Mouse (Mus musculus): Measurements from ENCODE around the gene Toe1. TPM values are rescaled to one million over a fixed set of nuclear protein-coding genes. Genes with fewer than 3 reads are reported as not detected.

Gene Toe1
- total RNA-seq, 2 experiments from 2014 or later = 14.9 to 15.3 TPM

DNA sequence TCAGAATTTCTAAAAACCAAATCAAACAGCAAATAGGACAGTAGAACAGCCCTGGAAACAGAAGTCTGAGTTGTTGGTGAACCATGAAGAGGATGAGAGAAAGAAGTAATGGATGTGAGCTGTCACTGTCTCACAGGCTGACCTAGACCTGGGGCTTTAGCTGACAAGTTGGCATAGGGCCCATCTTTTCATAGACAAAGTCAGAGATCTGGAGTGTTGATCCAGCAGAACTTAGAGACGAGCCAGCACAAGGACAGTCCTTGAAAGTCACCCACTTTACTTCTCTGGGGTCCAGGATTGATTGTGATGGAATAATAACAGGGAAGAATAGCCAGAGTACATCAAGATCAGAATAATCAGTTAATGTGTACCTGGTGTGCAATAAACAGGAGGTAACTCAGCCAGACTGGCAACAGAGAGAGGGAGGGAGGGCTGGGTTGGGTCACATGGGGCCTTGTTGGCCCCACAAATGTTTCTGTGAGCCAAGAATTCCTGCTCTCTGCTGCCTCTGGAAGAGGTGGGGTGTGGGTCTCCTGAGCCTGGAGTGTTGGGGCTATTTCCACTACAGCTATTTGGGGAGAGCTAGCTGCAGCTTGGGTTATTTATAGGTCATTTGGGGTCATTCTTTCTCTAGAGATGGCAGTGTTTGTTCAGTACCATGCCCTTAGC lies 10.9 kb downstream of the Toe1 start:
- DNase-seq (ENCODE audit: low spot score in 2 of 2) = no peak

DNA sequence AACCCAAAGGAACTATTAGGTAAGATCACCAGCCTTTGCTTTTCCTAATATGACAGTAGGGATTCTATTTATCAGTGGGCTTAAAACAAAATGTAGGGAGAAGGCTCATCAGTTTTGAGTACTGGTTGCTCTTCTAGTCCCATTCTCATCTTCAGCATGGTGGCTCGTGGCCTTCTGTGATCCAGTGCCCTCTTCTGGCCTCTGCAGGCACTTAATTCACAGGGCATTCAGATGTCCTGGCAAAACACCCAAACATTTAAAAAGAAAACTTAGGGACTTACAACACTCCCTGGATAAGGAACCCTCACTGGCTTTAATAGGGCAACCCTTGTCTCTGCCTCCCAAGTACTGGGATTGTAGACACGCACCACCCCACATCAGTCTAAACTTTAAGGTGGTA lies 13.2 kb downstream of the Toe1 start:
- DNase-seq (ENCODE audit: low spot score in 2 of 2) = no peak

DNA sequence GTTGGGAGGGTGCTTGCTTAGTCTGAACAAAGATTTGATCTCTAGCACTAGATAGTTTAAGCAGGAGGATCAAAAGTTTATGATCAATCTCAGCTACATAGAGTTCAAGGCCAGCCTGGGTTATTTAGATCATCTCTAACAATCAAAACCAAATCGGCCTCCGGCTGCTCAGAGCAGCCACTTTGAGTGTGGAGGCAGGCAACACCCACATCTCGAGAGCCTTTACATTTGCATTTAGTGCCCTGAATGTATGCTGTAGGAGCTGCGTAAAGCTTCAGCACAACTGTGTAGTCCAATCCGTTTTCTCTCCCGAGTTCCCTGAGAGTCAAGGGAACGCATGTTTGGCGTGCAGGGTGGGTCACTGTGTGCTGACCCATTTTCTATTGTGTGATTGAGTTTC lies 15.0 kb downstream of the Toe1 start:
- DNase-seq (ENCODE audit: low spot score in 2 of 2) = no peak

DNA sequence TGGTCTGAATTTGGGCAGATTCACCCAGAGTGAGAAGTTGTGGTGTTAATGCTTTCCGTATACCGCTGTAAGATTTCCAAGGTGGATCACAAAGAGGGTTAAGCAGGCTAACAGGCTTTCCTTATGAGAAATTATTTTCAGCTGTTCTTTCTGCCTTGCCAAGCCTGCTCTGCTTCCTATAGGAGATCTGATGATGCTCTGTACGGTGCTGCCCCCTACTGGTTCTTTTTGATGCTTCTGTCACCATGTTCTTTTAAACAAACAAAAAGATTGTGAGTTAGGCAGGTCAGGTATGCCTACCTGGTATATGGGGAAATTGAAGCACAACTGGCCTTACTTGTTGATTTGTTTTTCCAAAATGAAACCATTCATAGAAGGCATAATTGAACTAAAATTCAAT lies 18.5 kb downstream of the Toe1 start:
- DNase-seq (ENCODE audit: low spot score in 2 of 2) = peak; percentile 75 to 83

DNA sequence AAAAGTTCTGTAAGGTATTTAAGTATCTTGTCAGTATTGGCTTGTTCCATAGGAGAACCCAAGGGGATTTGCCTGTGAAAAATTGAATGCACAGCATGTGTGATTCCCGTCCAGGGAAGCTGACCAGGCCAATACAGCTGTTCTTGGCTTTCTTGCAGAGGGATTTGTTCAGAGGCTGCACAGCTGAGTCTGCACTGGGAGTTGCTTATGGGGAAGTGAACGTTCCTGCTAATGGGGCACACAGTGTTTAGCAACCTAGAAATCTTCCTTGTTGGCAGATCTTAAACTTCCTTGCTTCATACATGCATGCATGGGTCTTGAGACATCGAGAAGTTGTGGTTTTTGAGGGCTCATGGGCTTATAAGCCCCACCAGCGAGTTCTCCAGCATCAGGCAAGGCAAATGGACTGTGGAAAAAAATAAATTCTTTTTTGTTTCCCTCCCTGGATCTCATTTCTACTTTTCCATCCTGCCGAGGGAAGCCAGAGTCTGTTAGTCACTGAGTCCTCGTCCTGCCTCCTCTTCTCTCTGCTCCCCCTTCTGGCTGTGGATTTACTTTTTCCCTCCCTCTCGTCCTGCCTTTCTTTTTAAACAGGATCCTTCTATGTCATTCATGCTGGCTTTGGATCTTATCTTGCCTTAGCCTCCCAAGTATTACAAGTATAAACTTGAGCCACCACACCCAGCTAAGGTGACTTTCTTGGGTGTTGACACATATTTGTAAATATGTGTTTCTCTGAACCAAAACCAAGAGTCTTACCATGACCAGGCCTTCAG lies 19.3 kb downstream of the Toe1 start:
- no peak for DNase-seq (ENCODE audit: low spot score in 2 of 2)

DNA sequence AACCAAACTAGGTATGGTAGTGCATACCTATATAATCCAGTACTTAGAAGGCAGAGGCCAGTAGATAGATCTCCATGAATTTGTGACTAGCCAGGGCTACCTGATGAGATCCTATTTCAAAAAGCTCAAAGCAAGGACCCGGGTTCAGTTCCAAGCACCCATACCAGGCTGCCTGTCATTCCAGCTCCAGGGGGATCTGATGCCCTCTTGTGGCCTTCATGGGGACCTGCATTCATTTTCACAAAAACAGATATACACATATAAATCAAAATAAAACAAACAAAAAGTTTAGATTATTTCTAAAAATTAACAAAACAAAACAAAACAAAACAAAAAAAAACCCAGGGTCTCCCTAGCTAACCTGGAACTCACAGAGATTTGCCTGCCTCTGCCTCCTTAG lies 20.9 kb downstream of the Toe1 start:
- DNase-seq (ENCODE audit: low spot score in 2 of 2) = no peak

DNA sequence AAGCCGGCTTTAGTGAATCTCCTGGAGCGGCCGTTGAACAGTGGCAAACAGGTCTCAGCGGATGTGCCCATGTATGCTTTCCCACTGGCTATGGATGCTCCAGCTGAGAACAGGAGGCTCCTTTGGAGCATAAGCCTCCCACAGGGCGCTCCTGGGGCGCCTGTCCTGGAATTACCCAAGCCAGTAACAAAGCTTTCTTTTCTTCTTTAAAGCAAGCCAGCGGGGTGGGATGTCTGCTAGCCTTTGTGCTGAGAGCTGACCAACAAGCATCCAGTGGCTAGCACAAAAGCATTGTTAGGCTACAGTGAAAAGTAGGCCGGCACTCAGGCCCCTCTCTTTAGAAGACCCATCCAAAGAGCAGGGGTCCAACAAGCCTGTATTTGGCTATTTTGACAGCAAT lies 25.3 kb downstream of the Toe1 start:
- DNase-seq (ENCODE audit: low spot score in 2 of 2) = no peak

DNA sequence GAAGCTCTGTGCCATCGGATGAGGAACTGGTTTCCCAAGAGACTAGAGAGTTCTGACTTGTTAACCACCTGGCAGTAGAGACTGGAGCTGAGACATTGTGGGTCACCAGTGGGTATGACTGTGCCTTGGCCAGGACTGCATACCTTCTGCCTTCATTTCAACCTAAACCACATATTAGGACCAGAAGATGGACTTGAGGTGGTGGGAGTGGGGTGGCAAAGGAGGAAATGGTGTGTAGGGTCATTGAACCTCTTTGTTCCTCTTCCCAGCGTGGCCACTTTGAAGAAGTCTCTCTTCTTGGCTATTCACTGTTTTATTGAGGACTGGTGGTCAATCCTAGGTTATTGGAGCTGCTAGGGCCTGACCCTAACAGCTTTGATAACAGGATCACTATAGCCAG lies 26.1 kb downstream of the Toe1 start:
- no peak for DNase-seq (ENCODE audit: low spot score in 2 of 2)

DNA sequence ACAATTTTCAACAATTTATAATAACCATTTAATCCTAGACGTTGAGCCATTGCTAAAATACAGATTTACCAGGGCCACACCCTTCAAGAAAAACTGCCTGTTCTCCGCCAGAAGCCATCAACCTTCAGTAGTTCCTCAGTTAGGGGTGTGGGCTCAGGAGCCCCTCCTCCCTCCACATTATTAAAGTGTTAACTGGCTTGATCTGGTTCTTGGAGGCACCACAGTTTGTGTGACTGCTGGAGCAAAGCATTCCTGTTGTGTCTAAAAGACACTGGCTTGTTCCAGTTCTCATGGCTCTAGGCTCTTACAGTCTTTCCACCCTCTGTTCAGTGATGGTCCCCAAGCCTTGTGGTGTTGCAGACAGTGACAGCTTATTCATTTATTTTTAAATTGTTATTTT lies 26.9 kb downstream of the Toe1 start:
- DNase-seq (ENCODE audit: low spot score in 2 of 2) = no peak

DNA sequence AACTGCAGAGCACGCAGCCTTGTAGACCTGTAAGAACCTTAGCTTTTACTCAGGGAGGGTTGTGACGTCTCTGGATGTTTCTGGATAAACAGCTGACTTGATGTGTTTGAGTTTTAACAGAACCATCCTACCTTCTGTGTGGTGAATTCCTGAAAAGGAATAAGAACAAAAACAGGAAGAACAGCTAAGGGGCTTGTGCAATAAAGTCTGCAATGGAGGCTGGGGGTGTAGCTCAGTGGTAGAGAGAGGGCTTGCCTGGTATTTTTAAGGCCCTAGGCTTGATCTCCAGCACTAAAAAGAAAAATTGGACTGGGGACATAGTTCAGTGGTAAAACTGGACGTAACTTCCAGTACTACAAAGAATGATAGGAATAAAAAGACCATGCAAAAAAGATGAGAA lies 30.4 kb downstream of the Toe1 start:
- DNase-seq (ENCODE audit: low spot score in 2 of 2) = no peak

DNA sequence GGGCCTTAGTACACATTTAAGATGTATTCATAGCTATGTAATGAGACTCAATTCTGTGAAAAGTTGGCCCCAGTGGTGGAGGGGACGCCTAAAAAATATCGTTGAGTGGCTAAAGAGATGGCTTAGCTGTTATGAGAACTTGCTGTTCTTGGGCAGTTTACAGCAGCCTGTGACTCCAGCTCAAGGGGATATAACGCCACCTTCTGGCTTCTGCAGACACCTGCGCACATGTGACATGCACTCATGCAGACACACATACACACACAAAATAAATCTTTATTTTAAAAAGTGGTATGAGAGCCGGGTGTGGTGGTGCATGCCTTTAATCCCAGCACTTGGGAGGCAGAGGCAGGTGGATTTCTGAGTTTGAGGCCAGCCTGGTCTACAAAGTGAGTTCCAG lies 31.0 kb downstream of the Toe1 start:
- DNase-seq (ENCODE audit: low spot score in 2 of 2) = no peak

DNA sequence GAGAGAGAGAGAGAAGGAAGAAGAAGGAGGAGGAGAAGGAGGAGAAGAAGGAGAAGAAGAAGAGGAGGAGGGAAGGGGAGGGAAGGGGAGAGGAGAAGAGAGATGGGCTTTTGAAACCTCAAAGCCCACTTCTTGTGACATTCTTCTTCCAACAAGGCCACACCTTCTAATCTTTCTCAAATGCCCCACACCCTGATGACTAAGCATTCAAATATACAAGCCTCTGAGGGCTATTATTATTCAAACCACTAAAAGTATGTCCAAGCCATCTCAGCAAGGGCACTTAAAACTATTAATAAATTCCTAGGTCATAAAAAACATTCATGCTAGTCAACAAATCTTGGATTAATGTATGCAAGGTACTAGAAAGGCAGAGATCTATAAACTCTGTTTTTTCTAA lies 38.4 kb downstream of the Toe1 start:
- DNase-seq (ENCODE audit: low spot score in 2 of 2) = no peak

DNA sequence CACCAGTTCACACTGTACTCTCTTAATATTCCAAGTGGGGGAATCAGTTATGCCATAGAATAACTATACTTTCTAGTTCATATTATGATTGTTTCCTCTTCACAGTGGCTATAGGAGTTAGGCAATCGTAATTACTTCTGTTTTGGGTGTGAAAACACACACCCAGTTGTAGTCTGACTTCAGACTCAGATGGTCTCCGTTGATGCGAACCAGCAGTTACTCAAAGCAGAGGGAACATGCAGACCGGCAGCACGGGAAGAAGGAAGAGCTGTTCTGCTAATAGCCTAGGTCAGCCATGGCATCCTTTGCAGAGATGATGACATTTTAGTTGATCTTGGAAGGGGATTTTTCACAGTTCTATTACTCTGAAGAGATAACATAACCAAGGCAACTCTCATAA lies 38.9 kb downstream of the Toe1 start:
- no peak for DNase-seq (ENCODE audit: low spot score in 2 of 2)

DNA sequence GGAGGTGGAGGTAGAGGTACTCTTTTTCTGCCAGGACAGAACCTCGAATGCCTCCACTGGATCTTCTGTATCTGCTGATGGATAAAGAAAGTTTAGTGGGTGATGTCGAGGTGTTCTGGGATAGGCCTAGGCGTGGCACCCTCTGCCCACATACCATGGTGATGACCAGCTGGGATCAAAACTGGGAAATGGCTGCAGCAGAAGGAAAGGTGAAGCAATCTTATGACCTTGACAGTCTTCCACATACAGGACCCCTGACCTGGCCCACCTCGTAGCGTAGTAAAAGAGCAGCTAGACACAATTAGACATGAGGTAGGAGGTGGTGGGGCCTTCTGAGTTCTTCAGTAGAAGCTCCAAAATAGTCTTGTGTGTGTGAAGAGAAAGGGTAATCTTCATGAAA lies 43.4 kb downstream of the Toe1 start:
- DNase-seq (ENCODE audit: low spot score in 2 of 2) = no peak

DNA sequence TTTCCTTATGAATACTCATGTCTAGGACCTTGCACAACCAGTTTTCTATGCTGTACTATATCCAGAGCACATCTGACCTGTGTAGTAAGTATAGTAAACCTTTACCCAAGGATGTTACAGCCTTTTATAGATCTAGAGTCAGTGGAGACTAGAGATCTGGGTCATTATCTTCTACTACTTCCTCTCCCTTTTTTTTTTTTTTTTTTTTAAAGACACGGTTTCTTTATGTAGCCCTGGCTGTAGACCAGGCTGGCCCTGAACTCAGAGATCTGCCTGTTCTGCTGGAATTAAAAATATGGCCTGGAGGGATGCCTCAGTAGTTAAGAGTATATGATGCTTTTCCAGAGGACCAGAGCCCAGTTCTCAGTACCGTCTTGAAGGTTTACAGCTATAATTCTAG lies 45.5 kb downstream of the Toe1 start:
- no peak for DNase-seq (ENCODE audit: low spot score in 2 of 2)

DNA sequence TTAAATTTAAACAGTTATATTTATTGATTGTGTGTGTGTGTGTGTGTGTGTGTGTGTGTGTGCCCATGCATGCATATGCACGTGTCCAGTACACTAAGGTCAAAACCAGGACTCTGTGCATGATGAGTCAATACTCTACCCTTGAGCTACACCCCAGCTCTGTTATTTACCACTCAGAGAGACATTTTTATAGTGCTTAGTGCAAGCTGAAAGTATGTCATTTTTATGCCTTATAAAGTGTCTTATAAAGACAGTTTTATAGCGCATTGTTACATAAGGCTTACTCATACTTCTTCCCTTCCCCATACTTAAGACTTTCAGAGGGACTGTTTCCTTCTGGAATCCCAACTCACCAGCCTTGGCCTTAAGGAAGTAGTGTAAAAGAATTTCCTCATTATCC lies 57.7 kb downstream of the Toe1 start:
- DNase-seq (ENCODE audit: low spot score in 2 of 2) = no peak

Other genes with a start within 250 kb of the Toe1 start
- 10 to 100 TPM; 28.7 to 33.2 TPM for gene Gpbp1l1, start 250.0 kb downstream of the Toe1 start, total RNA-seq (2021)
- gene Ccdc17, start 211.0 kb downstream of the Toe1 start, total RNA-seq (2021) = 1 to 10 TPM; 3.0 to 3.3 TPM
- 10 to 100 TPM; 74.0 to 74.6 TPM for gene Nasp, start 179.7 kb downstream of the Toe1 start, total RNA-seq (2021)
- gene Akr1a1, start 156.0 kb downstream of the Toe1 start, total RNA-seq (2021) = 100 to 1,000 TPM; 537 to 556 TPM
- gene Prdx1, start 122.1 kb downstream of the Toe1 start, total RNA-seq (2021) = 100 to 1,000 TPM; 174 to 189 TPM
- gene Mmachc, start 99.2 kb downstream of the Toe1 start, total RNA-seq (2021) = 10 to 100 TPM; 17.3 to 20.7 TPM
- 1 to 10 TPM; 2.7 to 3.2 TPM for gene Ccdc163, start 99.1 kb downstream of the Toe1 start, total RNA-seq (2021)
- gene Tesk2, start 86.7 kb downstream of the Toe1 start, total RNA-seq (2021) = 1 to 10 TPM; 2.9 to 3.8 TPM
- gene Mutyh, start 83 bp upstream of the Toe1 start, total RNA-seq (2021) = 1 to 10 TPM; 2.1 to 2.9 TPM
- gene Hpdl, start 14.1 kb upstream of the Toe1 start, total RNA-seq (2021) = 1 to 10 TPM; 1.1 TPM
- 10 to 100 TPM; 12.2 to 14.0 TPM for gene Zswim5, start 69.7 kb upstream of the Toe1 start, total RNA-seq (2021)
- gene Urod, start 186.8 kb upstream of the Toe1 start, total RNA-seq (2021) = 10 to 100 TPM; 42.4 to 45.4 TPM
- 10 to 100 TPM; 44.3 to 52.2 TPM for gene Hectd3, start 187.7 kb upstream of the Toe1 start, total RNA-seq (2021)
- 10 to 100 TPM; 26.1 to 27.0 TPM for gene Eif2b3, start 211.8 kb upstream of the Toe1 start, total RNA-seq (2021)

Data from layer of hippocampus, postnatal 10 days (tissue).